ENCODE assay signal across 24 mouse cellular contexts in the genomic region with DNA sequence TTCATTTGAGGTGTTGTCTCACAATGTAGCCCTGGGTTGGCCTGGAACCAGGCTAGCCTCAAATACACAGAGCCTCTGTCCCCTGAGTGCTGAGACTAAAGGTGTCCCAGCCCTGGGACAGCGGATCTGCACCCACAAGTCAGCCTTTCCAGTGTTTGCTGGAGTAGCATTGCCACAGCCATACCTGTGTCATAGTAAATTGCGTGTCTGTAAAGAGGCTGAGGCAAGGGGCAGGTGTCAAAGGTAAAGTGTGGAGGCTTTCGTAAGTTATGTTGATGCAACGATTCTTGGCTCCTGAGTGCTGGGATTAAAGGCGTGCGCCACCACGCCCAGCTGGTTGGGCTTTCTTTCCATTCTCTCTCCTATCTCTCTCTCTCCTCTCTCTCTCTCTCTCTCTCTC. TPM values are rescaled to one million over a fixed set of nuclear protein-coding genes. Genes with fewer than 3 reads are reported as not detected.
DNase-seq lines count a peak whose midpoint lies in the region; ATAC-seq and TF ChIP-seq lines count a peak whose summit lies in the region.
"Had no signal": no experiment of that assay in that cellular context is flagged by ENCODE, and none has a peak within 500 bp of the region (broad histone marks: within the 10 kb centered on the region; RNA-seq: fewer than 3 reads in every experiment).

No protein-coding gene starts in this region.

- no peak for ATAC-seq in liver, embryonic 11.5 days (replicated peaks; ENCODE audit: low FRiP score)
- no peak for ATAC-seq in midbrain, embryonic 16.5 days
- no peak for ATAC-seq in midbrain, postnatal 0 days (ENCODE audit: low FRiP score)
- ATAC-seq in liver, postnatal 0 days: peak; percentile 85
- ATAC-seq: forebrain, embryonic 14.5 days had no signal

- H3K27ac ChIP-seq in liver, adult 2 months (replicated peaks; ENCODE audit: insufficient read depth, low read depth, low read length): peak overlapping the region; percentile 75
- H3K27ac ChIP-seq in liver, embryonic 11.5 days (ENCODE audit: low read depth, low read length): no peak overlapping the region
- no peak overlapping the region for H3K27ac ChIP-seq in midbrain, embryonic 16.5 days (ENCODE audit: low read length)
- H3K27ac ChIP-seq in midbrain, postnatal 0 days (ENCODE audit: low read depth, low read length): no peak overlapping the region
- H3K27ac ChIP-seq in liver, postnatal 0 days (ENCODE audit: low read depth): peak overlapping the region; percentile 79
- H3K27ac ChIP-seq: embryonic facial prominence, embryonic 10.5 days; forebrain, embryonic 10.5 days; hindbrain, embryonic 15.5 days had no signal

- 23% methylated on average over 7 of the region's 7 CpGs for WGBS in liver, adult 2 months
- WGBS in liver, embryonic 11.5 days: 57% methylated on average over 7 of the region's 7 CpGs
- WGBS in midbrain, embryonic 16.5 days: 72% methylated on average over 7 of the region's 7 CpGs
- 72% methylated on average over 7 of the region's 7 CpGs for WGBS in midbrain, postnatal 0 days
- 47% methylated on average over 7 of the region's 7 CpGs for WGBS in liver, postnatal 0 days (ENCODE audit: insufficient replicate concordance)

- H3K79me2 ChIP-seq in liver, adult 2 months (ENCODE audit: control insufficient read depth, insufficient read depth, low read length): no peaks in the 10 kb centered on the region

- no peak overlapping the region for H3K4me2 ChIP-seq in liver, embryonic 11.5 days
- H3K4me2 ChIP-seq in midbrain, embryonic 16.5 days (ENCODE audit: low read length): no peak overlapping the region
- H3K4me2 ChIP-seq in midbrain, postnatal 0 days (ENCODE audit: low read depth, low read length, poor library complexity, severe bottlenecking): no peak overlapping the region
- no peak overlapping the region for H3K4me2 ChIP-seq in liver, postnatal 0 days (ENCODE audit: low read depth, low read length)
- H3K4me2 ChIP-seq: heart, embryonic 12.5 days; hindbrain, embryonic 15.5 days had no signal

- peaks cover 28% of the 10 kb centered on the region for H3K4me1 ChIP-seq in liver, adult 2 months (ENCODE audit: control insufficient read depth, insufficient read depth, low read length)
- peaks cover 6% of the 10 kb centered on the region for H3K4me1 ChIP-seq in liver, embryonic 11.5 days (replicated peaks; ENCODE audit: control insufficient read depth, insufficient read depth, low read length)
- H3K4me1 ChIP-seq in midbrain, embryonic 16.5 days (ENCODE audit: control insufficient read depth, insufficient read depth, low read length): no peaks in the 10 kb centered on the region
- H3K4me1 ChIP-seq in midbrain, postnatal 0 days (ENCODE audit: insufficient read depth, low read length): no peaks in the 10 kb centered on the region
- peaks cover 23% of the 10 kb centered on the region for H3K4me1 ChIP-seq in liver, postnatal 0 days (ENCODE audit: insufficient read depth)
- H3K4me1 ChIP-seq: embryonic facial prominence, embryonic 10.5 days; forebrain, embryonic 10.5 days; hindbrain, embryonic 15.5 days had no signal

- no peaks in the 10 kb centered on the region for H3K27me3 ChIP-seq in liver, adult 2 months (ENCODE audit: control insufficient read depth, insufficient read depth, low read length)
- H3K27me3 ChIP-seq in liver, embryonic 11.5 days (replicated peaks; ENCODE audit: control insufficient read depth, insufficient read depth, low read length): no peaks in the 10 kb centered on the region
- no peaks in the 10 kb centered on the region for H3K27me3 ChIP-seq in midbrain, embryonic 16.5 days (ENCODE audit: control insufficient read depth, insufficient read depth, low read depth, low read length)
- no peaks in the 10 kb centered on the region for H3K27me3 ChIP-seq in midbrain, postnatal 0 days (ENCODE audit: insufficient read depth, low read length)
- H3K27me3 ChIP-seq in liver, postnatal 0 days (ENCODE audit: insufficient read depth, low read length): no peaks in the 10 kb centered on the region
- H3K27me3 ChIP-seq: hindbrain, embryonic 15.5 days had no signal

- no peak overlapping the region for H3K4me3 ChIP-seq in liver, adult 2 months (ENCODE audit: insufficient read depth, low read depth, low read length)
- H3K4me3 ChIP-seq in liver, embryonic 11.5 days (ENCODE audit: low read depth, low read length): no peak overlapping the region
- H3K4me3 ChIP-seq in midbrain, embryonic 16.5 days (ENCODE audit: low read depth, low read length): no peak overlapping the region
- H3K4me3 ChIP-seq in midbrain, postnatal 0 days (ENCODE audit: low read depth, low read length): no peak overlapping the region
- H3K4me3 ChIP-seq in liver, postnatal 0 days (ENCODE audit: low read depth, low read length): no peak overlapping the region
- H3K4me3 ChIP-seq: embryonic facial prominence, embryonic 10.5 days; forebrain, embryonic 10.5 days; heart, embryonic 12.5 days; hindbrain, embryonic 15.5 days had no signal

- peak; percentile 97 for DNase-seq in liver, adult 2 months (ENCODE audit: extremely low read depth, low read depth, low spot score)
- DNase-seq in liver, embryonic 11.5 days (ENCODE audit: low spot score): no peak
- DNase-seq in midbrain, postnatal 0 days (ENCODE audit: low spot score): no peak
- DNase-seq in liver, postnatal 0 days: peak; percentile 54
- no peak for DNase-seq in lung, postnatal 14 days
- DNase-seq in layer of hippocampus, adult 9-11 months: no peak
- DNase-seq: adrenal gland, adult 2 months; adrenal gland, postnatal 25 days; cerebellum, adult 18-20 months; cerebellum, adult 9-11 months; gastrocnemius, postnatal 36 days; heart, adult 18-20 months; heart, postnatal 36 days had no signal

- no peaks in the 10 kb centered on the region for H3K9me3 ChIP-seq in liver, embryonic 11.5 days (ENCODE audit: control insufficient read depth, low read length)
- no peaks in the 10 kb centered on the region for H3K9me3 ChIP-seq in midbrain, embryonic 16.5 days (replicated peaks; ENCODE audit: control insufficient read depth, low read length, poor library complexity, severe bottlenecking)
- H3K9me3 ChIP-seq in midbrain, postnatal 0 days (ENCODE audit: low read length): no peaks in the 10 kb centered on the region
- no peaks in the 10 kb centered on the region for H3K9me3 ChIP-seq in liver, postnatal 0 days (ENCODE audit: low read length)
- H3K9me3 ChIP-seq: embryonic facial prominence, embryonic 10.5 days; forebrain, embryonic 10.5 days; heart, embryonic 12.5 days; hindbrain, embryonic 15.5 days had no signal

- no peak for TF ChIP-seq CTCF in liver, adult 2 months (IDR thresholded peaks at IDR 0.05; ENCODE audit: low read depth, low read length)
- TF ChIP-seq CTCF in midbrain, postnatal 0 days (IDR thresholded peaks at IDR 0.05): no peak
- TF ChIP-seq CTCF in liver, postnatal 0 days (IDR thresholded peaks at IDR 0.05; ENCODE audit: low read depth): no peak

- no peaks in the 10 kb centered on the region for H3K36me3 ChIP-seq in liver, adult 2 months (ENCODE audit: control insufficient read depth, insufficient read depth, low read length)
- H3K36me3 ChIP-seq in liver, embryonic 11.5 days (ENCODE audit: control insufficient read depth, insufficient read depth, low read length): no peaks in the 10 kb centered on the region
- H3K36me3 ChIP-seq in midbrain, embryonic 16.5 days (ENCODE audit: control insufficient read depth, insufficient read depth, low read length): no peaks in the 10 kb centered on the region
- no peaks in the 10 kb centered on the region for H3K36me3 ChIP-seq in midbrain, postnatal 0 days (ENCODE audit: insufficient read depth, low read length)
- H3K36me3 ChIP-seq in liver, postnatal 0 days (replicated peaks; ENCODE audit: insufficient read depth, low read length): no peaks in the 10 kb centered on the region
- H3K36me3 ChIP-seq: embryonic facial prominence, embryonic 10.5 days; forebrain, embryonic 10.5 days; heart, embryonic 12.5 days; hindbrain, embryonic 15.5 days had no signal

- TF ChIP-seq EP300 in liver, postnatal 0 days (IDR thresholded peaks at IDR 0.05; ENCODE audit: low read depth): peak; percentile 67

- peak overlapping the region; percentile 13; the same call in 1 of the 2 replicates for H3K9ac ChIP-seq in liver, adult 2 months (ENCODE audit: low read depth, low read length)
- no peak overlapping the region for H3K9ac ChIP-seq in liver, embryonic 11.5 days (ENCODE audit: low read depth, low read length)
- H3K9ac ChIP-seq in midbrain, embryonic 16.5 days (ENCODE audit: low read depth, low read length): peak overlapping the region; percentile 28; the same call in 1 of the 2 replicates
- no peak overlapping the region for H3K9ac ChIP-seq in midbrain, postnatal 0 days (replicated peaks; ENCODE audit: low read length, poor library complexity, severe bottlenecking)
- H3K9ac ChIP-seq in liver, postnatal 0 days (replicated peaks): no peak overlapping the region
- H3K9ac ChIP-seq: heart, embryonic 12.5 days; hindbrain, embryonic 15.5 days had no signal

- no peak for TF ChIP-seq POLR2A in liver, adult 2 months (IDR thresholded peaks at IDR 0.05; ENCODE audit: extremely low read depth, insufficient read depth, low read length)

RNA-seq across cellular contexts. Expression of a gene that starts 11.2 kb away (rescaled TPM):
- 18.3 and 32.8 TPM in 2 replicates for total RNA-seq in liver, adult 2 months (2014; rRNA removed)
- 31.4 and 33.9 TPM in 2 replicates for polyA plus RNA-seq in liver, adult 2 months (2012; rRNA removed)
- 45.2 and 47.7 TPM in 2 replicates for polyA plus RNA-seq in liver, embryonic 11.5 days (2014; fragmentation: Nextera tagmentation; extraction: Ambion mirVana)
- 38.2 and 39.2 TPM in 2 replicates for polyA plus RNA-seq in midbrain, embryonic 16.5 days (2015; fragmentation: Nextera tagmentation; extraction: Ambion mirVana)
- total RNA-seq in midbrain, postnatal 0 days (2014; rRNA removed): 133 and 152 TPM in 2 replicates
- 42.4 and 45.5 TPM in 2 replicates for polyA plus RNA-seq in midbrain, postnatal 0 days (2015; fragmentation: Nextera tagmentation; extraction: Ambion mirVana)
- polyA plus RNA-seq in liver, postnatal 0 days (2015; fragmentation: Nextera tagmentation; extraction: Ambion mirVana): 13.6 and 15.5 TPM in 2 replicates

RNA-seq across cellular contexts. Expression of a gene that starts 18.9 kb away (rescaled TPM):
- total RNA-seq in liver, adult 2 months (2014; rRNA removed): 495 and 621 TPM in 2 replicates
- polyA plus RNA-seq in liver, adult 2 months (2012; rRNA removed): 954 and 976 TPM in 2 replicates
- not detected in 2 replicates for polyA plus RNA-seq in liver, embryonic 11.5 days (2014; fragmentation: Nextera tagmentation; extraction: Ambion mirVana)
- not detected in 2 replicates for polyA plus RNA-seq in midbrain, embryonic 16.5 days (2015; fragmentation: Nextera tagmentation; extraction: Ambion mirVana)
- total RNA-seq in midbrain, postnatal 0 days (2014; rRNA removed): not detected in 2 replicates
- not detected in 2 replicates for polyA plus RNA-seq in midbrain, postnatal 0 days (2015; fragmentation: Nextera tagmentation; extraction: Ambion mirVana)
- polyA plus RNA-seq in liver, postnatal 0 days (2015; fragmentation: Nextera tagmentation; extraction: Ambion mirVana): 19.9 and 30.7 TPM in 2 replicates
- total RNA-seq: adrenal gland, postnatal 25 days; CH12.LX; gastrocnemius, adult 8-10 months; gastrocnemius, postnatal 36 days; heart, adult 18-20 months; heart, postnatal 36 days had no signal
- polyA plus RNA-seq: embryonic facial prominence, embryonic 10.5 days; embryonic facial prominence, embryonic 14.5 days; forebrain, embryonic 10.5 days; forebrain, embryonic 14.5 days; heart, embryonic 12.5 days; heart, postnatal 0 days; hindbrain, embryonic 11.5 days; hindbrain, embryonic 15.5 days had no signal

RNA-seq across cellular contexts. Expression of a gene that starts 23.1 kb away (rescaled TPM):
- 0.74 and 1.0 TPM in 2 replicates for total RNA-seq in liver, adult 2 months (2014; rRNA removed)
- polyA plus RNA-seq in liver, adult 2 months (2012; rRNA removed): 1.0 TPM in 2 replicates
- 0.66 and 0.92 TPM in 2 replicates for polyA plus RNA-seq in liver, embryonic 11.5 days (2014; fragmentation: Nextera tagmentation; extraction: Ambion mirVana)
- 0.06 and 0.12 TPM in 2 replicates for polyA plus RNA-seq in midbrain, embryonic 16.5 days (2015; fragmentation: Nextera tagmentation; extraction: Ambion mirVana)
- 0.28 TPM in 1 of 2 replicates, not detected in the other for total RNA-seq in midbrain, postnatal 0 days (2014; rRNA removed)
- 0.09 TPM in 2 replicates for polyA plus RNA-seq in midbrain, postnatal 0 days (2015; fragmentation: Nextera tagmentation; extraction: Ambion mirVana)
- polyA plus RNA-seq in liver, postnatal 0 days (2015; fragmentation: Nextera tagmentation; extraction: Ambion mirVana): 2.2 and 4.3 TPM in 2 replicates
- total RNA-seq: heart, postnatal 36 days had no signal
- polyA plus RNA-seq: forebrain, embryonic 14.5 days; heart, embryonic 12.5 days; hindbrain, embryonic 11.5 days had no signal

RNA-seq across cellular contexts. Expression of a gene that starts 43.7 kb away (rescaled TPM):
- total RNA-seq in liver, adult 2 months (2014; rRNA removed): 5.7 and 6.4 TPM in 2 replicates
- 6.6 TPM in 2 replicates for polyA plus RNA-seq in liver, adult 2 months (2012; rRNA removed)
- polyA plus RNA-seq in liver, embryonic 11.5 days (2014; fragmentation: Nextera tagmentation; extraction: Ambion mirVana): 22.2 and 23.5 TPM in 2 replicates
- 31.8 and 34.7 TPM in 2 replicates for polyA plus RNA-seq in midbrain, embryonic 16.5 days (2015; fragmentation: Nextera tagmentation; extraction: Ambion mirVana)
- 10.6 and 11.9 TPM in 2 replicates for total RNA-seq in midbrain, postnatal 0 days (2014; rRNA removed)
- polyA plus RNA-seq in midbrain, postnatal 0 days (2015; fragmentation: Nextera tagmentation; extraction: Ambion mirVana): 27.3 and 27.8 TPM in 2 replicates
- 9.9 and 13.2 TPM in 2 replicates for polyA plus RNA-seq in liver, postnatal 0 days (2015; fragmentation: Nextera tagmentation; extraction: Ambion mirVana)

RNA-seq across cellular contexts. Expression of a gene that starts 44.0 kb away (rescaled TPM):
- total RNA-seq in liver, adult 2 months (2014; rRNA removed): not detected in 2 replicates
- polyA plus RNA-seq in liver, adult 2 months (2012; rRNA removed): not detected in 2 replicates
- not detected in 2 replicates for polyA plus RNA-seq in liver, embryonic 11.5 days (2014; fragmentation: Nextera tagmentation; extraction: Ambion mirVana)
- not detected in 2 replicates for polyA plus RNA-seq in midbrain, embryonic 16.5 days (2015; fragmentation: Nextera tagmentation; extraction: Ambion mirVana)
- not detected in 2 replicates for total RNA-seq in midbrain, postnatal 0 days (2014; rRNA removed)
- 0.10 TPM in 1 of 2 replicates, not detected in the other for polyA plus RNA-seq in midbrain, postnatal 0 days (2015; fragmentation: Nextera tagmentation; extraction: Ambion mirVana)
- polyA plus RNA-seq in liver, postnatal 0 days (2015; fragmentation: Nextera tagmentation; extraction: Ambion mirVana): not detected in 2 replicates
- total RNA-seq: adrenal gland, adult 2 months; adrenal gland, postnatal 25 days; CH12.LX; gastrocnemius, adult 8-10 months; gastrocnemius, postnatal 36 days; heart, postnatal 36 days had no signal
- polyA plus RNA-seq: adrenal gland, adult 2 months; embryonic facial prominence, embryonic 10.5 days; embryonic facial prominence, embryonic 14.5 days; forebrain, embryonic 10.5 days; forebrain, embryonic 14.5 days; heart, embryonic 12.5 days; heart, postnatal 0 days; hindbrain, embryonic 11.5 days; hindbrain, embryonic 15.5 days had no signal

Comparison
In these comparisons a context has a peak if more than half of its experiments do, and no peak if none do; other contexts are left out.
1. DNase-seq: peak in liver, adult 2 months (single experiment) and liver, postnatal 0 days (single experiment); none in liver, embryonic 11.5 days (single experiment), midbrain, postnatal 0 days (single experiment), lung, postnatal 14 days (single experiment) and layer of hippocampus, adult 9-11 months (single experiment).
2. H3K27ac ChIP-seq: peak in liver, adult 2 months (single experiment) and liver, postnatal 0 days (single experiment); none in liver, embryonic 11.5 days (single experiment), midbrain, embryonic 16.5 days (single experiment) and midbrain, postnatal 0 days (single experiment).
3. H3K9ac ChIP-seq: peak in liver, adult 2 months (single experiment) and midbrain, embryonic 16.5 days (single experiment); none in liver, embryonic 11.5 days (single experiment), midbrain, postnatal 0 days (single experiment) and liver, postnatal 0 days (single experiment).
4. RNA of a gene that starts 18.9 kb away (polyA plus RNA-seq): 954 to 976 TPM in liver, adult 2 months; 19.9 to 30.7 TPM in liver, postnatal 0 days, not detected in liver, embryonic 11.5 days, not detected in midbrain, embryonic 16.5 days and not detected in midbrain, postnatal 0 days; every median in the first group is over 10 times any median in the second.